Mouse (Mus musculus): ENCODE data around the gene Gsdme.

DNA sequence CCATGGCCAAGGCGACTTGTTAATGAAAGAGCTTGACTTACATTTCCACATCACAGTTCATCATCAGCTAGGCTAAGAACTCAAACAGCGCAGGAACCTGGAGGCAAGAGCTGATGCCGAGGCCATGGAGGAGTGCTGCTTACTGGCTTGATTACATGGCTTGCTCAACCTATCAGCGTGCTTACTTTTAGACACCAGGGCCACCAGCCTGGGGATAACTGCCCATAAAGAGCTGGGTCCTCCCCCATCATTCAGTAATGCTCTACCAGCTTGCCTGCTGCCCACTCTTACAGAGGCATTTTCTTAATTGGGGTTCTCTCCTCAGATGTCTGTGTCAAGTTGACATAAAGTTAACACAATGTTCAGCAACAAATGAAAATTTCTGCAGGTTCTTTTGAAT is 58.6 kb downstream of the Gsdme start:
- no peak for TF ChIP-seq CTCF (IDR thresholded peaks at IDR 0.05; ENCODE audit: low read depth)
- no peak for TF ChIP-seq EP300 (IDR thresholded peaks at IDR 0.05; ENCODE audit: low read depth)
